Comparison of ENCODE assay signal across 8 mouse cellular contexts in the genomic region with DNA sequence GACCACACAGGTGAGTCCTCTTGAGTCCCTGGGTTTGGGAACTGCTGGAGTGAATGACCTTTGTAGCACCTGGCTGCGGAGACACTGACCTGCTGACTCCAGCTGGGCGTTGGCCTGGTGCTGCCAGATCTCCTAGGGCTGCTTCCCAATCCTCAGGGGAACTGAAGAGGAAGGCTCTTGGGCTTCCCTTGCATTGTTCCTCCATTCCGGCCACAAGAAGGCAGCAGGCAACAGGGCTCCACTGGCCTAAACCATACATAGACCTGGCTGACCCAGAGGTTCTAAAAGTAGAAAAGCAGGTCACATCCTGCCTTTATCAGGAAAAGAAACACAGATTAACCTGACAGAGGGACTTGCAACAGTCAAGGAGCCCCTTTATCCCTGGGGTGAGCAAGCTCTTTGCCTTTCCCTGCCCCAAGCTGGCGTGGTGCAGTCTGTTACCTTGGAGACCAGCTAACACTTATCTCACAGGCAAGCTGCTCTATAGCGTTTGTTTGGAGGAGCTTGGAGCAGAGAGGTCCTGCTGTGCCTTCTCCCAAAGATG. TPM values are rescaled to one million over a fixed set of nuclear protein-coding genes. Genes with fewer than 3 reads are reported as not detected.
A peak's percentile ranks its signal among the peaks of the same experiment; 100 is the strongest.
DNase-seq lines count a peak whose midpoint lies in the region; ATAC-seq lines count a peak whose summit lies in the region.

No protein-coding gene starts in this region.

- peaks cover 29% of the 10 kb centered on the region for H3K4me1 ChIP-seq in forebrain, embryonic 13.5 days
- H3K4me1 ChIP-seq in forebrain, embryonic 11.5 days (replicated peaks; ENCODE audit: control insufficient read depth, insufficient read depth, low read length): peaks cover 4% of the 10 kb centered on the region; the same call in 1 of the 2 replicates
- H3K4me1 ChIP-seq in heart, embryonic 12.5 days (replicated peaks): peaks cover 20% of the 10 kb centered on the region

- peak overlapping the region; percentile 25; the same call in 1 of the 2 replicates for H3K27ac ChIP-seq in forebrain, embryonic 13.5 days
- H3K27ac ChIP-seq in forebrain, embryonic 11.5 days (ENCODE audit: low read depth, low read length): no peak overlapping the region
- H3K27ac ChIP-seq in heart, embryonic 12.5 days (ENCODE audit: poor library complexity, severe bottlenecking): 0 out of 2 replicates have a peak overlapping the region, but pooled peaks have one; percentile 12

- no peak for DNase-seq in forebrain, embryonic 11.5 days (ENCODE audit: low spot score)
- peak; percentile 18 for DNase-seq in adipocyte (ENCODE audit: low spot score)
- peak; percentile 53 to 57 for DNase-seq in layer of hippocampus, adult 8-10 months (ENCODE audit: low spot score in 2 of 2)
- DNase-seq in right cerebral cortex, postnatal 25 days: peak; percentile 55
- DNase-seq in ovary, postnatal 36 days (ENCODE audit: low spot score): no peak
- DNase-seq in natural killer cell, adult 2 months (ENCODE audit: low spot score in 2 of 2): no peak

- no peaks in the 10 kb centered on the region for H3K27me3 ChIP-seq in forebrain, embryonic 13.5 days
- no peaks in the 10 kb centered on the region for H3K27me3 ChIP-seq in forebrain, embryonic 11.5 days (ENCODE audit: control insufficient read depth, insufficient read depth, low read length)
- no peaks in the 10 kb centered on the region for H3K27me3 ChIP-seq in heart, embryonic 12.5 days (replicated peaks)

- no peaks in the 10 kb centered on the region for H3K9me3 ChIP-seq in forebrain, embryonic 13.5 days (replicated peaks)
- no peaks in the 10 kb centered on the region for H3K9me3 ChIP-seq in forebrain, embryonic 11.5 days (ENCODE audit: control insufficient read depth, low read length)
- no peaks in the 10 kb centered on the region for H3K9me3 ChIP-seq in heart, embryonic 12.5 days (replicated peaks)

- H3K4me3 ChIP-seq in forebrain, embryonic 13.5 days: no peak overlapping the region
- no peak overlapping the region for H3K4me3 ChIP-seq in forebrain, embryonic 11.5 days (ENCODE audit: low read depth, low read length)
- H3K4me3 ChIP-seq in heart, embryonic 12.5 days: no peak overlapping the region

- peaks cover 5% of the 10 kb centered on the region; the same call in 1 of the 2 replicates for H3K36me3 ChIP-seq in forebrain, embryonic 13.5 days (ENCODE audit: poor library complexity, severe bottlenecking)
- H3K36me3 ChIP-seq in forebrain, embryonic 11.5 days (ENCODE audit: control insufficient read depth, insufficient read depth, low read length): no peaks in the 10 kb centered on the region
- H3K36me3 ChIP-seq in heart, embryonic 12.5 days: peaks cover 1% of the 10 kb centered on the region; the same call in 1 of the 2 replicates

- WGBS in forebrain, embryonic 13.5 days: 8% methylated on average over 5 of the region's 5 CpGs
- 18% methylated on average over 5 of the region's 5 CpGs for WGBS in forebrain, embryonic 11.5 days
- 3% methylated on average over 5 of the region's 5 CpGs for WGBS in heart, embryonic 12.5 days

- no peak overlapping the region for H3K9ac ChIP-seq in forebrain, embryonic 13.5 days
- no peak overlapping the region for H3K9ac ChIP-seq in forebrain, embryonic 11.5 days (ENCODE audit: low read length)
- no peak overlapping the region for H3K9ac ChIP-seq in heart, embryonic 12.5 days

- peak; percentile 85 for ATAC-seq in forebrain, embryonic 13.5 days
- no peak for ATAC-seq in forebrain, embryonic 11.5 days (replicated peaks; ENCODE audit: low FRiP score)
- peak; percentile 74 for ATAC-seq in heart, embryonic 12.5 days (ENCODE audit: insufficient number of reproducible peaks, low FRiP score)

- peak overlapping the region; percentile 2; the same call in 1 of the 2 replicates for H3K4me2 ChIP-seq in forebrain, embryonic 13.5 days
- H3K4me2 ChIP-seq in forebrain, embryonic 11.5 days (ENCODE audit: low read depth, low read length, severe bottlenecking): no peak overlapping the region
- peak overlapping the region; percentile 17 for H3K4me2 ChIP-seq in heart, embryonic 12.5 days

RNA-seq across cellular contexts. Expression of gene Vwa3a, which starts 0.5 kb away (rescaled TPM):
- 0.84 TPM in 2 replicates for polyA plus RNA-seq in forebrain, embryonic 13.5 days (2015; fragmentation: Nextera tagmentation; extraction: Ambion mirVana)
- 0.11 and 0.19 TPM in 2 replicates for polyA plus RNA-seq in forebrain, embryonic 11.5 days (2014; fragmentation: Nextera tagmentation; extraction: Ambion mirVana)
- 0.98 and 1.3 TPM in 2 replicates for polyA plus RNA-seq in heart, embryonic 12.5 days (2016; fragmentation: Nextera tagmentation; extraction: Ambion mirVana)
- 10 to 100 TPM; 15.7 to 19.1 (median 17.9) TPM for total RNA-seq in layer of hippocampus, adult 8-10 months (2022)

Comparison
In these comparisons a context has a peak if more than half of its experiments do, and no peak if none do; other contexts are left out.
1. DNase-seq: peak in adipocyte (single experiment), layer of hippocampus, adult 8-10 months (2 of 2) and right cerebral cortex, postnatal 25 days (single experiment); none in forebrain, embryonic 11.5 days (single experiment), ovary, postnatal 36 days (single experiment) and natural killer cell, adult 2 months (0 of 2).